Mouse (Mus musculus): ENCODE results near the gene Spic.

The Spic gene

GRCm38 (mm10) chr10:88631330-88631953 is 53.4 kb downstream of the Spic start:
- no peak for DNase-seq

- no peak for DNase-seq
These were observed 54.0 kb downstream of the Spic start for GRCm38 (mm10) chr10:88630663-88631329.

- no peak for DNase-seq
These were observed 57.8 kb downstream of the Spic start for GRCm38 (mm10) chr10:88627052-88627451.

- no peak for DNase-seq
These were observed 58.6 kb downstream of the Spic start for GRCm38 (mm10) chr10:88626176-88626575.

All from kidney, adult 9 months (tissue).